9 mouse cellular contexts compared by ENCODE assay signal in genomic region chr1:74855651-74856438, GRCm38 (mm10). TPM values are rescaled to one million over a fixed set of nuclear protein-coding genes. Genes with fewer than 3 reads are reported as not detected.
A peak's percentile ranks its signal among the peaks of the same experiment; 100 is the strongest.
DNase-seq lines count a peak whose midpoint lies in the region; ATAC-seq and TF ChIP-seq lines count a peak whose summit lies in the region.
"Had no signal": no experiment of that assay in that cellular context is flagged by ENCODE, and none has a peak within 500 bp of the region (broad histone marks: within the 10 kb centered on the region; RNA-seq: fewer than 3 reads in every experiment).

No protein-coding gene starts in this region.

- H3K4me3 ChIP-seq in lung, embryonic 15.5 days: peak overlapping the region; percentile 57
- peak overlapping the region; percentile 65 for H3K4me3 ChIP-seq in embryonic facial prominence, embryonic 11.5 days (ENCODE audit: low read depth, low read length)
- H3K4me3 ChIP-seq in intestine, postnatal 0 days (ENCODE audit: low read depth, low read length): peak overlapping the region; percentile 57
- H3K4me3 ChIP-seq in neural tube, embryonic 13.5 days: peak overlapping the region; percentile 91
- H3K4me3 ChIP-seq: myocyte had no signal

- H3K4me2 ChIP-seq in lung, embryonic 15.5 days: peak overlapping the region; percentile 95
- peak overlapping the region; percentile 99 for H3K4me2 ChIP-seq in embryonic facial prominence, embryonic 11.5 days (ENCODE audit: low read depth, low read length)
- H3K4me2 ChIP-seq in intestine, postnatal 0 days (replicated peaks; ENCODE audit: low read depth): peak overlapping the region; percentile 95
- H3K4me2 ChIP-seq in neural tube, embryonic 13.5 days: peak overlapping the region; percentile 85

- peaks cover 99% of the 10 kb centered on the region for H3K27me3 ChIP-seq in lung, embryonic 15.5 days
- peaks cover 54% of the 10 kb centered on the region for H3K27me3 ChIP-seq in embryonic facial prominence, embryonic 11.5 days (ENCODE audit: control insufficient read depth, insufficient read depth, low read length)
- H3K27me3 ChIP-seq in intestine, postnatal 0 days (replicated peaks; ENCODE audit: control insufficient read depth, insufficient read depth, low read length): peaks cover 86% of the 10 kb centered on the region
- peaks cover 21% of the 10 kb centered on the region for H3K27me3 ChIP-seq in neural tube, embryonic 13.5 days

- no peak overlapping the region for H3K27ac ChIP-seq in lung, embryonic 15.5 days
- H3K27ac ChIP-seq in embryonic facial prominence, embryonic 11.5 days (replicated peaks; ENCODE audit: low read depth, low read length): no peak overlapping the region
- H3K27ac ChIP-seq in intestine, postnatal 0 days (ENCODE audit: low read depth, low read length): no peak overlapping the region
- H3K27ac ChIP-seq in neural tube, embryonic 13.5 days (replicated peaks): peak overlapping the region; percentile 94

- no peaks in the 10 kb centered on the region for H3K36me3 ChIP-seq in lung, embryonic 15.5 days
- H3K36me3 ChIP-seq in embryonic facial prominence, embryonic 11.5 days (replicated peaks; ENCODE audit: control insufficient read depth, insufficient read depth, low read depth, low read length): no peaks in the 10 kb centered on the region
- no peaks in the 10 kb centered on the region for H3K36me3 ChIP-seq in intestine, postnatal 0 days (ENCODE audit: control insufficient read depth, insufficient read depth)
- H3K36me3 ChIP-seq in neural tube, embryonic 13.5 days: no peaks in the 10 kb centered on the region

- WGBS in lung, embryonic 15.5 days: under 1% methylated on average over 74 of the region's 74 CpGs
- WGBS in embryonic facial prominence, embryonic 11.5 days: under 1% methylated on average over 73 of the region's 74 CpGs
- under 1% methylated on average over 73 of the region's 74 CpGs for WGBS in intestine, postnatal 0 days
- under 1% methylated on average over 72 of the region's 74 CpGs for WGBS in neural tube, embryonic 13.5 days

- H3K9ac ChIP-seq in lung, embryonic 15.5 days: no peak overlapping the region
- H3K9ac ChIP-seq in embryonic facial prominence, embryonic 11.5 days (replicated peaks; ENCODE audit: low read length): peak overlapping the region; percentile 62
- H3K9ac ChIP-seq in intestine, postnatal 0 days (ENCODE audit: low read depth, low read length): no peak overlapping the region
- H3K9ac ChIP-seq in neural tube, embryonic 13.5 days: peak overlapping the region; percentile 96

- TF ChIP-seq CTCF in intestine, postnatal 0 days (IDR thresholded peaks at IDR 0.05; ENCODE audit: low read depth): no peak

- peaks cover 30% of the 10 kb centered on the region for H3K4me1 ChIP-seq in lung, embryonic 15.5 days
- peaks cover 2% of the 10 kb centered on the region; the same call in 1 of the 2 replicates for H3K4me1 ChIP-seq in embryonic facial prominence, embryonic 11.5 days (ENCODE audit: control insufficient read depth, insufficient read depth, low read length)
- 0 out of 2 replicates have a peak, but pooled peaks cover 7% of the 10 kb centered on the region for H3K4me1 ChIP-seq in intestine, postnatal 0 days (replicated peaks; ENCODE audit: control insufficient read depth, insufficient read depth, low read length)
- H3K4me1 ChIP-seq in neural tube, embryonic 13.5 days (replicated peaks): peaks cover 72% of the 10 kb centered on the region

- peak; percentile 12 for DNase-seq in adrenal gland, postnatal 10 days
- no peak for DNase-seq in adrenal gland, postnatal 4 days (ENCODE audit: low spot score in 2 of 2)
- DNase-seq in lung, postnatal 10 days: no peak
- peak; percentile 32 for DNase-seq in embryonic facial prominence, embryonic 11.5 days (ENCODE audit: low spot score)

- no peak for ATAC-seq in lung, embryonic 15.5 days (ENCODE audit: borderline replicate concordance, extremely low read depth, low FRiP score, low TSS enrichment)
- ATAC-seq in embryonic facial prominence, embryonic 11.5 days (replicated peaks; ENCODE audit: insufficient number of reproducible peaks, low FRiP score, low TSS enrichment, low read depth): no peak
- ATAC-seq in intestine, postnatal 0 days: no peak
- no peak for ATAC-seq in neural tube, embryonic 13.5 days (ENCODE audit: low read depth)
- no peak for ATAC-seq in erythroid progenitor cell, adult 5-6 weeks (replicated peaks; ENCODE audit: low FRiP score, poor library complexity, severe bottlenecking)

- H3K9me3 ChIP-seq in lung, embryonic 15.5 days: no peaks in the 10 kb centered on the region
- no peaks in the 10 kb centered on the region for H3K9me3 ChIP-seq in embryonic facial prominence, embryonic 11.5 days (replicated peaks; ENCODE audit: control insufficient read depth, low read length)
- H3K9me3 ChIP-seq in intestine, postnatal 0 days (ENCODE audit: control insufficient read depth): no peaks in the 10 kb centered on the region
- H3K9me3 ChIP-seq in neural tube, embryonic 13.5 days: no peaks in the 10 kb centered on the region

RNA-seq across cellular contexts. Expression of gene Cdk5r2, which starts 1.1 kb away (rescaled TPM):
- 1 to 10 TPM; 4.8 to 6.6 TPM for total RNA-seq in adrenal gland, postnatal 10 days (2021)
- 10 to 100 TPM in 1 of 2 experiments, 1 to 10 TPM in 1; 6.6 to 10.1 TPM for total RNA-seq in adrenal gland, postnatal 4 days (2021)
- not detected in 2 replicates for polyA plus RNA-seq in lung, embryonic 15.5 days (2015; fragmentation: Nextera tagmentation; extraction: Ambion mirVana)
- 0.84 and 1.1 TPM in 2 replicates for polyA plus RNA-seq in embryonic facial prominence, embryonic 11.5 days (2014; fragmentation: Nextera tagmentation; extraction: Ambion mirVana)
- 0.13 and 0.29 TPM in 2 replicates for polyA plus RNA-seq in intestine, postnatal 0 days (2015; fragmentation: Nextera tagmentation; extraction: Ambion mirVana)
- 7.8 and 9.0 TPM in 2 replicates for polyA plus RNA-seq in neural tube, embryonic 13.5 days (2015; fragmentation: Nextera tagmentation; extraction: Ambion mirVana)
- total RNA-seq in erythroid progenitor cell, adult 5-6 weeks (2015; ENCODE audit: low replicate concordance): not detected in 2 replicates
- total RNA-seq in erythroid progenitor cell, adult 5-6 weeks (2017; ENCODE audit: low replicate concordance): not detected in 2 replicates

RNA-seq across cellular contexts. Expression of gene Fev, which starts 29.4 kb away (rescaled TPM):
- total RNA-seq in adrenal gland, postnatal 10 days (2021): under 1 TPM; 0.84 to 0.97 TPM
- total RNA-seq in adrenal gland, postnatal 4 days (2021): 1 to 10 TPM; 2.1 to 3.4 TPM
- polyA plus RNA-seq in lung, embryonic 15.5 days (2015; fragmentation: Nextera tagmentation; extraction: Ambion mirVana): not detected in 2 replicates
- polyA plus RNA-seq in embryonic facial prominence, embryonic 11.5 days (2014; fragmentation: Nextera tagmentation; extraction: Ambion mirVana): 0.40 and 0.62 TPM in 2 replicates
- polyA plus RNA-seq in intestine, postnatal 0 days (2015; fragmentation: Nextera tagmentation; extraction: Ambion mirVana): 0.59 and 1.3 TPM in 2 replicates
- polyA plus RNA-seq in neural tube, embryonic 13.5 days (2015; fragmentation: Nextera tagmentation; extraction: Ambion mirVana): 0.26 TPM in 1 of 2 replicates, not detected in the other
- total RNA-seq in erythroid progenitor cell, adult 5-6 weeks (2015; ENCODE audit: low replicate concordance): not detected in 2 replicates
- total RNA-seq in erythroid progenitor cell, adult 5-6 weeks (2017; ENCODE audit: low replicate concordance): not detected in 2 replicates
- polyA plus RNA-seq: myocyte had no signal

RNA-seq across cellular contexts. Expression of gene Cryba2, which starts 37.1 kb away (rescaled TPM):
- 1 to 10 TPM in 1 of 2 experiments, under 1 TPM in 1; 0.51 to 1.1 TPM for total RNA-seq in adrenal gland, postnatal 10 days (2021)
- total RNA-seq in adrenal gland, postnatal 4 days (2021): 1 to 10 TPM; 2.0 to 3.3 TPM
- not detected in 2 replicates for polyA plus RNA-seq in lung, embryonic 15.5 days (2015; fragmentation: Nextera tagmentation; extraction: Ambion mirVana)
- polyA plus RNA-seq in embryonic facial prominence, embryonic 11.5 days (2014; fragmentation: Nextera tagmentation; extraction: Ambion mirVana): 0.62 and 5.2 TPM in 2 replicates
- 0.71 and 1.2 TPM in 2 replicates for polyA plus RNA-seq in intestine, postnatal 0 days (2015; fragmentation: Nextera tagmentation; extraction: Ambion mirVana)
- polyA plus RNA-seq in neural tube, embryonic 13.5 days (2015; fragmentation: Nextera tagmentation; extraction: Ambion mirVana): 0.85 TPM in 1 of 2 replicates, not detected in the other
- total RNA-seq in erythroid progenitor cell, adult 5-6 weeks (2015; ENCODE audit: low replicate concordance): not detected in 2 replicates
- not detected in 2 replicates for total RNA-seq in erythroid progenitor cell, adult 5-6 weeks (2017; ENCODE audit: low replicate concordance)
- polyA plus RNA-seq: myocyte had no signal

Comparison
In these comparisons a context has a peak if more than half of its experiments do, and no peak if none do; other contexts are left out.
1. DNase-seq: peak in adrenal gland, postnatal 10 days (single experiment) and embryonic facial prominence, embryonic 11.5 days (single experiment); none in adrenal gland, postnatal 4 days (0 of 2) and lung, postnatal 10 days (single experiment).
2. H3K9ac ChIP-seq: peak in embryonic facial prominence, embryonic 11.5 days (single experiment) and neural tube, embryonic 13.5 days (single experiment); none in lung, embryonic 15.5 days (single experiment) and intestine, postnatal 0 days (single experiment).
3. Peak in every context shown above with its lines, with median percentiles within 50 percentile points of each other: H3K4me2 ChIP-seq and H3K4me3 ChIP-seq.